Mouse (Mus musculus): ENCODE data around the gene Acap2. TPM values are rescaled to one million over a fixed set of nuclear protein-coding genes. Genes with fewer than 3 reads are reported as not detected.

The Acap2 gene
- polyA plus RNA-seq, 1 experiment, result 6.3 TPM

- Histone ChIP-seq H3K4me2 (ENCODE audit: low read depth) (no peak overlapping the region), H3K27me3 (ENCODE audit: control insufficient read depth, insufficient read depth, insufficient read length) (no peaks in the 10 kb centered on the region), H3K79me2 (ENCODE audit: control insufficient read depth, insufficient read depth) (no peaks in the 10 kb centered on the region), H3K36me3 (ENCODE audit: control insufficient read depth, insufficient read depth) (peaks cover 33% of the 10 kb centered on the region), H3ac (ENCODE audit: control insufficient read depth, insufficient read length) (no peak overlapping the region), H3K4me3 (no peak overlapping the region)
- TF ChIP-seq TCF12 (IDR thresholded peaks at IDR 0.05; ENCODE audit: insufficient read depth, poor library complexity, severe bottlenecking) (no peak), TCF3 (IDR thresholded peaks at IDR 0.05; ENCODE audit: insufficient read length, low read depth) (no peak), SRF (IDR thresholded peaks at IDR 0.05; ENCODE audit: control insufficient read depth, insufficient read length, low read depth) (no peak), CEBPB (IDR thresholded peaks at IDR 0.05; ENCODE audit: insufficient read depth, poor library complexity, severe bottlenecking) (no peak), POLR2AphosphoS2 (IDR thresholded peaks at IDR 0.05; ENCODE audit: insufficient read length, low read depth) (no peak), MAX (IDR thresholded peaks at IDR 0.05; ENCODE audit: low read depth) (no peak), E2F4 (IDR thresholded peaks at IDR 0.05; ENCODE audit: insufficient read depth) (no peak), USF1 (IDR thresholded peaks at IDR 0.05; ENCODE audit: low read depth) (no peak), REST (IDR thresholded peaks at IDR 0.05; ENCODE audit: insufficient read depth, insufficient read length) (no peak), MYOG (IDR thresholded peaks at IDR 0.05; ENCODE audit: control insufficient read depth in 1 of 3, insufficient read depth in 1 of 3, insufficient read length in 2 of 3, low read depth in 2 of 3) (no peak), MYOD1 (IDR thresholded peaks at IDR 0.05; ENCODE audit: control insufficient read depth in 1 of 3, insufficient read length in 2 of 3, low read depth in 2 of 3) (no peak), POLR2A (IDR thresholded peaks at IDR 0.05; ENCODE audit: insufficient read length, low read depth) (no peak)
Measured at GRCm38 (mm10) chr16:31131531-31131930, 69.5 kb downstream of the Acap2 start.

- Histone ChIP-seq H3K79me2 (ENCODE audit: control insufficient read depth, insufficient read depth) (no peaks in the 10 kb centered on the region), H3K4me2 (ENCODE audit: low read depth) (no peak overlapping the region), H3ac (ENCODE audit: control insufficient read depth, insufficient read length) (no peak overlapping the region), H3K36me3 (ENCODE audit: control insufficient read depth, insufficient read depth) (peaks cover 24% of the 10 kb centered on the region), H3K4me3 (no peak overlapping the region), H3K27me3 (ENCODE audit: control insufficient read depth, insufficient read depth, insufficient read length) (no peaks in the 10 kb centered on the region)
- TF ChIP-seq E2F4 (IDR thresholded peaks at IDR 0.05; ENCODE audit: insufficient read depth) (no peak), TCF12 (IDR thresholded peaks at IDR 0.05; ENCODE audit: insufficient read depth, poor library complexity, severe bottlenecking) (no peak), POLR2A (IDR thresholded peaks at IDR 0.05; ENCODE audit: insufficient read length, low read depth) (no peak), SRF (IDR thresholded peaks at IDR 0.05; ENCODE audit: control insufficient read depth, insufficient read length, low read depth) (no peak), CEBPB (IDR thresholded peaks at IDR 0.05; ENCODE audit: insufficient read depth, poor library complexity, severe bottlenecking) (no peak), REST (IDR thresholded peaks at IDR 0.05; ENCODE audit: insufficient read depth, insufficient read length) (no peak), MAX (IDR thresholded peaks at IDR 0.05; ENCODE audit: low read depth) (no peak), USF1 (IDR thresholded peaks at IDR 0.05; ENCODE audit: low read depth) (no peak)
Measured at GRCm38 (mm10) chr16:31128116-31128515, 72.9 kb downstream of the Acap2 start.

GRCm38 (mm10) chr16:31124991-31125390 is 76.1 kb downstream of the Acap2 start:
- no peak for TF ChIP-seq CEBPB (IDR thresholded peaks at IDR 0.05; ENCODE audit: insufficient read depth, poor library complexity, severe bottlenecking)
- no peak for TF ChIP-seq MAX (IDR thresholded peaks at IDR 0.05; ENCODE audit: low read depth)
- TF ChIP-seq TCF12 (IDR thresholded peaks at IDR 0.05; ENCODE audit: insufficient read depth, poor library complexity, severe bottlenecking), result no peak
- TF ChIP-seq POLR2AphosphoS2 (IDR thresholded peaks at IDR 0.05; ENCODE audit: insufficient read length, low read depth), result no peak
- TF ChIP-seq POLR2A (IDR thresholded peaks at IDR 0.05; ENCODE audit: insufficient read length, low read depth), result no peak
- no peak for TF ChIP-seq MYOG (IDR thresholded peaks at IDR 0.05; ENCODE audit: control insufficient read depth in 1 of 3, insufficient read depth in 1 of 3, insufficient read length in 2 of 3, low read depth in 2 of 3)
- no peak for TF ChIP-seq MYOD1 (IDR thresholded peaks at IDR 0.05; ENCODE audit: control insufficient read depth in 1 of 3, insufficient read length in 2 of 3, low read depth in 2 of 3)
- no peak for TF ChIP-seq USF1 (IDR thresholded peaks at IDR 0.05; ENCODE audit: low read depth)
- TF ChIP-seq E2F4 (IDR thresholded peaks at IDR 0.05; ENCODE audit: insufficient read depth), result no peak
- no peak for TF ChIP-seq SRF (IDR thresholded peaks at IDR 0.05; ENCODE audit: control insufficient read depth, insufficient read length, low read depth)
- no peak for TF ChIP-seq REST (IDR thresholded peaks at IDR 0.05; ENCODE audit: insufficient read depth, insufficient read length)
- TF ChIP-seq TCF3 (IDR thresholded peaks at IDR 0.05; ENCODE audit: insufficient read length, low read depth), result no peak
- peaks cover 24% of the 10 kb centered on the region for H3K36me3 ChIP-seq (ENCODE audit: control insufficient read depth, insufficient read depth)

GRCm38 (mm10) chr16:31121612-31122011 is 79.4 kb downstream of the Acap2 start:
- no peak overlapping the region for H3ac ChIP-seq (ENCODE audit: control insufficient read depth, insufficient read length)
- H3K79me2 ChIP-seq (ENCODE audit: control insufficient read depth, insufficient read depth), result no peaks in the 10 kb centered on the region
- H3K4me3 ChIP-seq, result no peak overlapping the region
- TF ChIP-seq USF1 (IDR thresholded peaks at IDR 0.05; ENCODE audit: low read depth), result no peak
- no peak for TF ChIP-seq POLR2A (IDR thresholded peaks at IDR 0.05; ENCODE audit: insufficient read length, low read depth)
- TF ChIP-seq POLR2AphosphoS2 (IDR thresholded peaks at IDR 0.05; ENCODE audit: insufficient read length, low read depth), result no peak
- TF ChIP-seq TCF12 (IDR thresholded peaks at IDR 0.05; ENCODE audit: insufficient read depth, poor library complexity, severe bottlenecking), result no peak
- no peak for TF ChIP-seq TCF3 (IDR thresholded peaks at IDR 0.05; ENCODE audit: insufficient read length, low read depth)
- TF ChIP-seq MAX (IDR thresholded peaks at IDR 0.05; ENCODE audit: low read depth), result no peak
- no peak for TF ChIP-seq CEBPB (IDR thresholded peaks at IDR 0.05; ENCODE audit: insufficient read depth, poor library complexity, severe bottlenecking)
- no peak for TF ChIP-seq MYOD1 (IDR thresholded peaks at IDR 0.05; ENCODE audit: control insufficient read depth in 1 of 3, insufficient read length in 2 of 3, low read depth in 2 of 3)
- TF ChIP-seq SRF (IDR thresholded peaks at IDR 0.05; ENCODE audit: control insufficient read depth, insufficient read length, low read depth), result no peak
- no peak for TF ChIP-seq E2F4 (IDR thresholded peaks at IDR 0.05; ENCODE audit: insufficient read depth)
- TF ChIP-seq REST (IDR thresholded peaks at IDR 0.05; ENCODE audit: insufficient read depth, insufficient read length), result no peak
- no peak overlapping the region for H3K4me2 ChIP-seq (ENCODE audit: low read depth)
- H3K36me3 ChIP-seq (ENCODE audit: control insufficient read depth, insufficient read depth), result peaks cover 4% of the 10 kb centered on the region
- H3K27me3 ChIP-seq (ENCODE audit: control insufficient read depth, insufficient read depth, insufficient read length), result no peaks in the 10 kb centered on the region

More at GRCm38 (mm10) chr16:31124991-31125390, 76.1 kb downstream of the Acap2 start:
- no peaks in the 10 kb centered on the region for H3K27me3 ChIP-seq (ENCODE audit: control insufficient read depth, insufficient read depth, insufficient read length)
- H3K4me3 ChIP-seq, result no peak overlapping the region
- no peak overlapping the region for H3ac ChIP-seq (ENCODE audit: control insufficient read depth, insufficient read length)
- H3K4me2 ChIP-seq (ENCODE audit: low read depth), result no peak overlapping the region
- H3K79me2 ChIP-seq (ENCODE audit: control insufficient read depth, insufficient read depth), result no peaks in the 10 kb centered on the region
